Mouse (Mus musculus): ENCODE measurements at regions not wholly inside any gene's neighbourhood (a gene's known extent, or its start where the extent isn't known, plus 50 kb on each side); places are given as distances from the start of the nearest gene placed in this dataset.
"Not testable (repeated sequence)": the region's sequence is repeated elsewhere in the genome, so short reads cannot be mapped to it uniquely, and the experiment has no call there.

DNA sequence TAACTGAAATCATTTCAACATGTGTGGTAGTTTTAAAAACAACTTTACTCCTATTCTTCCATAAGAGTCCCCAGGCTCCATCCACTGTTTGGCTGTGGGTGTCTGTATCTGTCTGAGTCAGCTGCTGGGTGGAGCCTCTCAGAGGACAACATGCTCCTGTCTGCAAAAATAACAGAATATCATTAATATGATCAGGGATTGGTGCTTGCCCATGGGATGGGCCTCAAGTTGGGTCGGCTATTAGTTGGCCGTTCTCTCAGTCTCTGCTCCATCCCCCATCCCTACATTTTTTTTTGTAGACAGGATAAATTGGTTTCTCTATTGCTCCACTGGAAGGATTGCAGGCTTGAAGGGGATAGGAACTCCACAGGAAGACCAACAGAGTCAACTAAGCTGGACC lies 108.5 kb upstream of the Fgf16 start:
- not testable (repeated sequence) for DNase-seq

DNA sequence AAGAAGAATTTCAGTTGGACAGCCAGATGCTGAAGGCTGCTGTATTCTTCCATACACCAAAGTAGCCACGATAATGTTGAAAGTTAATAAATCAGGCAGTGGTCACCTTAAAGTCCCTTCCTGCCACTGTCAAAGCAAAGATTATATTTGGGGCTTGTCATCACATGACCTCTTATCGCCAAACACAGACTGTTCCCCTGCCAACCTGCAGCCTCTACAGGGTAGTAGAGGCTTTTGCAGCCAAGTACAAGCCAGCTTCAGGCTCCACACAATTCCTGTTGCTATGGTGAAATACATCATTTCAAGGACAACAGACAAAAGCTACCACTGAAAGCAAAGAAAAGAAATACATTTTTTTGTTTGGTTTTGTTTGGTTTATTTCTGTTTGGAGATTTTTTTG lies 93.5 kb upstream of the Fgf16 start:
- no peak for DNase-seq

DNA sequence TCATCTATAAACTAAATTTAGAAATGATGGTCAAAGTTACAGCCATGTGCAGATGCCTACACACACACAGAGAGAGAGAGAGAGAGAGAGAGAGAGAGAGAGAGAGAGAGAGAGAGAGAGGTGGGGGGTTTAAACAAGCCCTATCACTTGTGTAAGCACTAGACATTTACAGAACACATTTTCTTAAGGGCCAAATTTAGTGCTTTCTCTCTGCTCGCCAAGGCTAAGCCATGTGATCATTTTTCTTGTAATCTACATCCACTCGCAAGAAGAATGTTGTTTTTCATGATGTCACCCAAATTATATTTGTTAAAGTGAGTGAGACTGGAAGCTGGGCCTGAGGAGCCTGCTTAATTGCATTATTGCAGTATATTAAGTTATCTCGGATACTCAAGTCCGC lies 92.8 kb upstream of the Fgf16 start:
- peak; percentile 1 for DNase-seq

DNA sequence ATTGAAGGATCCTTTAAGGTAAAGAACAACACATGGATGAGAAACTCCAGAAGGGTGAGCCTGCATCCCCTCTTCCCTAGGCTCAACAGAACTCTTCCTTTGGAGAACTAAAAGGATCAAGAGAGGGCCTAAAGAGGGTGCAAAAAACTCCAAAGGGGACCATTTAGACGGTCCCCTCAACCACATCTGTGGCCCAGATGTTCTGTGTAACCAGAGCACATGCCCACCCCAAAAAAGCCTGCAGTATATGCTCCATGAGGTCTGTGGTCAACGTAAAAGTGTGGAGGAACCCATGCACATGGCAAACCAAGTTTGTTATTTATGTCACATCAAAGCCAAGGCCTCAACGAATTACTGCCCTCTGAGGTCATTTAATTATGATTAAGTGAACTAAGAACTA lies 89.2 kb upstream of the Fgf16 start:
- DNase-seq: no peak

DNA sequence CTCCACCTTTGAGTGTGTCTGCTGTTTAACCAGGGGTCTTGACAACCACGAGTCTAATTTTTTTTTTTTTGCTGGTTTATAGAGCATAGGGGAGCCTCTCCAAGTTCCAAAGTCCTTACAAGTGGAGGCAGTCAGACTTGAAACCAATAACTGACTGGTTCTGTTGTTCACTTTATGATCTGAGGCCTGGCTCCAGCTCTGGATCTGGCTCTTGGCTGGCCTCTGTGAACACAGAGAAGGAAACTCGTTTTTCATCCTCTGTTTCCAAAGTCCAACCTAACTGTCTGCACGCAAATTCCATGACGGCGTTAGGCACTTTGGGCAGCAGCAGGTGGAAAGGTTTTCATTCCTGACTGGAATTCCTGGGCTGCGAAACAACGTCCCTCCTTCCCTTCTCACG lies 80.4 kb upstream of the Fgf16 start:
- DNase-seq: no peak

DNA sequence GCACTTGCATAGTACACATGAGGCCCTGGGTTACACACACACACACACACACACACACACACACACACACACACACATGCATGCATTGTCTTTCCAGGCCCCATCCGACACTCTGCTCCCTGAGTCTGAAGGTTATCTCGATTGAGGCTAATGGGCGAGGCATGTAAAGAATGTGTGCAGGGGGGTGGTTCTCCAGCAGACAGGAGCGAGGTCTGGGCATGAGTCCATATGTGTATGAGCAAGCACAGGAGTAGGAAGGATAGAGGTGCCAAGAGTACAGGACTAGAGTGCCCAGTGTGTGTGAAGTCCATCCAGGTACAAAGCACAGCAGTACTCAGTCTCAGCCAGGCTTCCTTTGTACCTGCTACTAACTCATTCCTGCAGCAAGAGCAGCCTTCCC lies 79.6 kb upstream of the Fgf16 start:
- DNase-seq: peak; percentile 11

DNA sequence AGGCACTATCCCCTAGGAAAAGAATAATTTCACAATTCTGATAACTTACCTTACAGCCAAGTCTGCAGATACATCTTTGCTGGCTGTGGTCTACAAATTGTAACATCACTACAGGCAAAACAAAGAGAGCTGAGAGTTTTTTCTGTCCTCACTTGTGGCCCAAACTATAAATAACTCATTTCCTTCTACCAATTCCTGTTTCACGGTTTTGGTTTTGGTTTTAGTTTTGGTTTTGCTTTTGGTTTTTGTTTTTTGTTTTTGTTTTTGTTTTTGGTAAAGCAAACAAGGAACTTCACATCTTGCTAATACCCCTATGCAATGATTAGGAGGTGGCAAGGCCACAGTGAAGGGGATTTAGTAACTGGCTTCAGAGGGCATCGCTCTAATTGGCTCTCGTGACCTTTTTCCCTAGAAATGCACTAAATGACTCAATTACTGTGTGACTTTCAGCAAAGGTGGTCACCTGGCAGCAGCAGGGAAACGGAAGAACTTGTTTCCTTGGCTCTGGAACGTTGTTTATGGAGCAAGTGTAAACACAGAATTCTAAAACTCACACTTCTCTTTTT lies 53.3 kb upstream of the Fgf16 start:
- DNase-seq: no peak
